Mouse (Mus musculus): ENCODE results near the gene Hoxc10. TPM values are rescaled to one million over a fixed set of nuclear protein-coding genes. Genes with fewer than 3 reads are reported as not detected.

Gene Hoxc10
- polyA plus RNA-seq, 1 experiment from 2014 or later = not detected

GRCm38 (mm10) chr15:102959663-102960191 is 6.9 kb upstream of the Hoxc10 start:
- no peak overlapping the region for H3K4me2 ChIP-seq (replicated peaks; ENCODE audit: low read depth)
- H3K4me1 ChIP-seq (replicated peaks; ENCODE audit: control insufficient read depth, insufficient read depth) = no peaks in the 10 kb centered on the region
- no peaks in the 10 kb centered on the region for H3K36me3 ChIP-seq (ENCODE audit: control insufficient read depth, insufficient read depth, low read length)
- 3% methylated on average over 13 of the region's 13 CpGs for WGBS
- H3K27me3 ChIP-seq (ENCODE audit: control insufficient read depth, insufficient read depth, low read length) = peaks cover 35% of the 10 kb centered on the region
- TF ChIP-seq CTCF (IDR thresholded peaks at IDR 0.05; ENCODE audit: low read depth) (no peak), EP300 (optimal IDR thresholded peaks at IDR 0.05) (no peak)
- no peak for DNase-seq (ENCODE audit: low spot score)
- no peak overlapping the region for H3K9ac ChIP-seq (ENCODE audit: low read length)
- no peak overlapping the region for H3K4me3 ChIP-seq (ENCODE audit: low read depth, low read length)
- no peaks in the 10 kb centered on the region for H3K9me3 ChIP-seq (ENCODE audit: control insufficient read depth, low read length)
- no peak for ATAC-seq (ENCODE audit: low FRiP score, low TSS enrichment)
- no peak overlapping the region for H3K27ac ChIP-seq (replicated peaks)

GRCm38 (mm10) chr15:102961728-102962127 is 4.9 kb upstream of the Hoxc10 start:
- WGBS = 3% methylated on average over 6 of the region's 6 CpGs

GRCm38 (mm10) chr15:102962492-102962891 is 4.1 kb upstream of the Hoxc10 start:
- Histone ChIP-seq H3K9me3 (ENCODE audit: control insufficient read depth, low read length) (no peaks in the 10 kb centered on the region), H3K9ac (ENCODE audit: low read length) (no peak overlapping the region), H3K4me1 (replicated peaks; ENCODE audit: control insufficient read depth, insufficient read depth) (no peaks in the 10 kb centered on the region), H3K36me3 (ENCODE audit: control insufficient read depth, insufficient read depth, low read length) (no peaks in the 10 kb centered on the region), H3K4me3 (ENCODE audit: low read depth, low read length) (no peak overlapping the region), H3K27ac (replicated peaks) (no peak overlapping the region), H3K4me2 (replicated peaks; ENCODE audit: low read depth) (no peak overlapping the region), H3K27me3 (ENCODE audit: control insufficient read depth, insufficient read depth, low read length) (peaks cover 46% of the 10 kb centered on the region)
- 2% methylated on average over 13 of the region's 13 CpGs for WGBS
- TF ChIP-seq EP300 (optimal IDR thresholded peaks at IDR 0.05) = no peak
- no peak for TF ChIP-seq CTCF (IDR thresholded peaks at IDR 0.05; ENCODE audit: low read depth)
- DNase-seq (ENCODE audit: low spot score) (no peak), ATAC-seq (ENCODE audit: low FRiP score, low TSS enrichment) (no peak)

More at GRCm38 (mm10) chr15:102961728-102962127, 4.9 kb upstream of the Hoxc10 start:
- Histone ChIP-seq H3K4me3 (ENCODE audit: low read depth, low read length) (no peak overlapping the region), H3K9me3 (ENCODE audit: control insufficient read depth, low read length) (no peaks in the 10 kb centered on the region), H3K9ac (ENCODE audit: low read length) (no peak overlapping the region), H3K4me1 (replicated peaks; ENCODE audit: control insufficient read depth, insufficient read depth) (no peaks in the 10 kb centered on the region), H3K27ac (replicated peaks) (no peak overlapping the region), H3K4me2 (replicated peaks; ENCODE audit: low read depth) (no peak overlapping the region), H3K36me3 (ENCODE audit: control insufficient read depth, insufficient read depth, low read length) (no peaks in the 10 kb centered on the region), H3K27me3 (ENCODE audit: control insufficient read depth, insufficient read depth, low read length) (peaks cover 45% of the 10 kb centered on the region)
- no peak for TF ChIP-seq EP300 (optimal IDR thresholded peaks at IDR 0.05)
- no peak for TF ChIP-seq CTCF (IDR thresholded peaks at IDR 0.05; ENCODE audit: low read depth)
- DNase-seq (ENCODE audit: low spot score) (no peak), ATAC-seq (ENCODE audit: low FRiP score, low TSS enrichment) (no peak)

- Histone ChIP-seq H3K4me2 (replicated peaks; ENCODE audit: low read depth) (no peak overlapping the region), H3K27ac (replicated peaks) (no peak overlapping the region), H3K4me1 (replicated peaks; ENCODE audit: control insufficient read depth, insufficient read depth) (no peaks in the 10 kb centered on the region), H3K27me3 (ENCODE audit: control insufficient read depth, insufficient read depth, low read length) (peaks cover 49% of the 10 kb centered on the region), H3K36me3 (ENCODE audit: control insufficient read depth, insufficient read depth, low read length) (no peaks in the 10 kb centered on the region), H3K9ac (ENCODE audit: low read length) (no peak overlapping the region), H3K4me3 (ENCODE audit: low read depth, low read length) (no peak overlapping the region), H3K9me3 (ENCODE audit: control insufficient read depth, low read length) (no peaks in the 10 kb centered on the region)
- WGBS = 4% methylated on average over 8 of the region's 8 CpGs
- no peak for DNase-seq (ENCODE audit: low spot score)
- ATAC-seq (ENCODE audit: low FRiP score, low TSS enrichment) = no peak
- TF ChIP-seq EP300 (optimal IDR thresholded peaks at IDR 0.05) (no peak), CTCF (IDR thresholded peaks at IDR 0.05; ENCODE audit: low read depth) (no peak)
Observed at GRCm38 (mm10) chr15:102963259-102963658, 3.3 kb upstream of the Hoxc10 start.

- 4% methylated on average over 28 of the region's 28 CpGs for WGBS
- Histone ChIP-seq H3K36me3 (ENCODE audit: control insufficient read depth, insufficient read depth, low read length) (no peaks in the 10 kb centered on the region), H3K4me2 (replicated peaks; ENCODE audit: low read depth) (no peak overlapping the region), H3K27me3 (ENCODE audit: control insufficient read depth, insufficient read depth, low read length) (peaks cover 52% of the 10 kb centered on the region), H3K9ac (ENCODE audit: low read length) (no peak overlapping the region), H3K27ac (replicated peaks) (no peak overlapping the region), H3K9me3 (ENCODE audit: control insufficient read depth, low read length) (no peaks in the 10 kb centered on the region), H3K4me3 (ENCODE audit: low read depth, low read length) (no peak overlapping the region), H3K4me1 (replicated peaks; ENCODE audit: control insufficient read depth, insufficient read depth) (no peaks in the 10 kb centered on the region)
- DNase-seq (ENCODE audit: low spot score) (no peak), ATAC-seq (ENCODE audit: low FRiP score, low TSS enrichment) (no peak)
- TF ChIP-seq CTCF (IDR thresholded peaks at IDR 0.05; ENCODE audit: low read depth) (no peak), EP300 (optimal IDR thresholded peaks at IDR 0.05) (no peak)
Observed at GRCm38 (mm10) chr15:102963671-102964640, 2.6 kb upstream of the Hoxc10 start.

Measured in stomach, postnatal 0 days (tissue).